Mouse (Mus musculus) embryonic fibroblast, embryonic 13.5 days (primary cell): Measurements from ENCODE around the gene Gm867. TPM values are rescaled to one million over a fixed set of nuclear protein-coding genes. Genes with fewer than 3 reads are reported as not detected.

Experiments
- H3K27ac ChIP-seq: 2 replicates; pipeline ENCODE4 v1.5.1; 2012; ENCODE audit warnings: low read length, control low read depth, inconsistent platforms; ENCODE audit not compliant: insufficient read depth
- H3K4me1 ChIP-seq: 2 replicates; pipeline ENCODE4 v1.6.1; 2011; ENCODE audit warnings: low read length; ENCODE audit not compliant: control insufficient read depth, insufficient read depth
- H3K4me3 ChIP-seq: 2 replicates; pipeline ENCODE4 v1.5.1; 2011; ENCODE audit warnings: mild to moderate bottlenecking, control low read depth, low read length; ENCODE audit not compliant: insufficient read depth
- CTCF ChIP-seq: IDR thresholded peaks from 2 replicates; pipeline ENCODE4 v1.5.1; 2011; ENCODE audit warnings: mild to moderate bottlenecking, control low read depth, low read length, moderate library complexity, borderline replicate concordance; ENCODE audit not compliant: insufficient read depth
- POLR2A ChIP-seq: IDR thresholded peaks from 2 replicates; pipeline ENCODE4 v1.6.1; 2011; ENCODE audit warnings: low read depth, mild to moderate bottlenecking, control low read depth, low read length, moderate library complexity
- polyA plus RNA-seq: library from polyadenylated mRNA; stranded (reverse); fragments of >200 nt; gene quantifications from 2 replicates; pipeline ENCODE4 v1.2.4, GENCODE M21; 2011; ENCODE audit warnings: low read depth; ENCODE audit not compliant: missing spikeins, insufficient read length

Gene Gm867
- polyA plus RNA-seq, 1 experiment = 0.74 TPM

DNA sequence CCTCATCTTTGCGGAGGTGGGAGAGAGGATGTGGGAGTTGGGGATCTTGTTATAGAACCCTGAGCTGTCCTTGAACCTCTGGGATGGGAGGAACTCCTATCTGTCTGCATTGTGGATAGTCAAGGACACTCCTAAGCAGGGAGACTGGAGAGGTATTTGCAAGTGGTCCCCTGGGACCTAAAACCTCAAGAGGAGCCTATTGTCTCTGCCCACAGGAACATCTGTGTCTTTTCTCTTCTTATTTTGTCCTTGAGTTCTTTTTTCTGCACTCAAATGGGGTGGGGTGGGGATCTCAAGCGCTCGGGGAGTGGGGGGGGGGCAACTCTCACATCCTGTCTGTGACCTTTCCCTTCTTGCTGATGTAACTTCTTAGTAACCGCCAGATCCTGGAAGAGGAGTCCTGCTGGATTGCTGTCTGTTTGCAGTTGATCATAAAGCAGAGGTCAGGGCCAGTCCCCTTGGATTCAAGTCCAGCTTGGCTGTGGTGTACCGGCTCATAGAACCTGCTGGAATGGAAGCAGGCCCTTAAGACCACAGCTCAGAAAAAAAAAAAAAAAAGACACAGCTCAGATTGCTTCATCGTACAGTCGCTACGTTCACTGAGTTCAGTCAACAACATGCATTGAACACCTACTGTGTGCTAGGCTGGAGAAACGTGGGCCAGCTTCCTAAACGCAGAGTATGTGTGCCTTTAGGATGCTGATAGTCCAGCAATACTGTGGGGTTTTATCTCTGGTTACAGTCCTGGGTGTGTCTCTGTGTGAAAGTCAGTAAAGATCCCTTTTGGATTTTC, 2.4 kb downstream of the Gm867 start:
- no peak for TF ChIP-seq CTCF
- no peak for TF ChIP-seq POLR2A
- Histone ChIP-seq H3K4me1 (peaks cover 3% of the 10 kb centered on the region), H3K27ac (peak overlapping the region; percentile 77), H3K4me3 (no peak overlapping the region)

DNA sequence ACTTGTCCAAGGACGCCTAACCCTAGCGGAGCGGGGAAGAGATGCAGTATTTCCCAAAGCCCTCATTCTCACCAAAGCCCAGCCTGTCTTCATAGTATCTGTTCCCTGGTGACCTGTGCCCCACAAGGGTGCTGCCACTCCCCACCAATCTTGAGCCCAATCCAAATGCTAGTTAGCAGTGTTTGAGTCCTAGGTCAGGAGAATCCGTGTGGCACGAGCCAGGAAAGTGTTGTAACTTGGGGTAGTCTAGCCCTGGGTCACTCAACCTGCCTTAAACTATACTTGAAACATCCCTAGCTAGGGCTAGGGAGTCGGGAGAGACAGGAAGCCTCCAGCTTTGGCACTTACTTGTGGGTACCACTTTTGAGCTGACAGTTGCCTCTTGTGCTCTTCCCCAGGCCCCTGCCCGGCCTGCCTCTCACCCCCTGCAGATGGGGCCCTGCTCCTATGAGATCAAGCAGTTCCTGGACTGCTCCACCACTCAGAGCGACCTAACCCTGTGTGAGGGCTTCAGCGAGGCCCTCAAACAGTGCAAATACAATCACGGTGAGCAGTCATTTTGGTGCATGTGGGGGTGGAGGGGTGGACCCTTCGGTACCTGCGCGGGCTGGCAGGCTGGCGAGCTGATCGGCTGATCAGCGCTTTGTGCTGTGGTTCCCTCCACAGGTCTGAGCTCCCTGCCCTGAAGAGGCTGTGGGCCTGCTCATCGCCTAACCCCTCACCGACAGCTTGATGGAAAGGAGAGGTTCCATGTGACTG, 3.4 kb downstream of the Gm867 start:
- H3K27ac ChIP-seq = no peak overlapping the region
- TF ChIP-seq POLR2A (no peak), CTCF (no peak)
- no peak overlapping the region for H3K4me3 ChIP-seq
- peaks cover 5% of the 10 kb centered on the region for H3K4me1 ChIP-seq

DNA sequence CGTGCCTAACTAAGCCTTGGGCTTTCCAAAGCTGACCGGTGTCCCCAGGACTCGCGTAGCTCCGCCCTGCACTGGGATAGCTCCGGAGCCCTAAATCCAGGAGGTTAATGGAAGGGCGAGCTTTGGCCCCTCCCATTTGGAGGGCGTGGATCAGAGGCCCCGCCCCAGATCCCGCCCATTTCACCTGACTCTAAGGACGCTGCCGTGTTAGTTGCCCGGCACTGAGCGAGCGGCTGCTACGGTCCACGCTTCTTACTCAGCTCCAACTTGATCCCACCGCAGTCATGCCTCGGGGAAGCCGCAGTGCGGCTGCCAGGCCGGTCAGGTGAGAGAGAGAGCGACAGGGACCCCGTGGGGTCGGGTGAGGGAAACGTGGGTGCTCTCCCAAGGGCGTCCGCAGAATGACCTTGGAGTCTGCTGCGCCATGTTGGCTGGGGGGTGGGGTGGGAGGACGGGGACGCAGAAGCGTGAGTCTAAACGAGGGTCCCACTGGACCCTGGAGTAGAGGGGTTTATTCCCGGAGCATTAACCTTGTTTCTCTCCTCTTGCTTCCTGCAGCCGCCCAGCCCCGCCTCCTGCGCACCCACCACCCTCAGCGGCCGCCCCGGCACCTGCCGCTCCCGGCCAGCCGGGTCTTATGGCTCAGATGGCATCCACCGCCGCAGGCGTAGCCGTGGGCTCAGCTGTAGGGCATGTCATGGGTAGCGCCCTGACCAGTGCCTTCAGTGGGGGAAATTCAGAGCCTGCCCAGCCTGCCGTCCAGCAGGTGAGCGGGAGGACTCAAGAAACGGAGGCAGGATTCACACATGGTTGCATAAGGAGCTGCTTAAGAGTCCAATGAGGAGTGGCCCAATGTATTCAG, 4.6 kb downstream of the Gm867 start, which contains the start of gene Mmp11:
Gene Mmp11 (minus strand): TSS at position 817 of the 862 bp plus-strand sequence.
- Histone ChIP-seq H3K4me3 (peak within 1 kb of the TSS; percentile 44), H3K27ac (no peak within 1 kb of the TSS), H3K4me1 (peaks cover 5% of the 10 kb centered on the region)
- TF ChIP-seq POLR2A (0 out of 2 replicates have a peak, but pooled peaks have one; percentile 36), CTCF (no peak)

DNA sequence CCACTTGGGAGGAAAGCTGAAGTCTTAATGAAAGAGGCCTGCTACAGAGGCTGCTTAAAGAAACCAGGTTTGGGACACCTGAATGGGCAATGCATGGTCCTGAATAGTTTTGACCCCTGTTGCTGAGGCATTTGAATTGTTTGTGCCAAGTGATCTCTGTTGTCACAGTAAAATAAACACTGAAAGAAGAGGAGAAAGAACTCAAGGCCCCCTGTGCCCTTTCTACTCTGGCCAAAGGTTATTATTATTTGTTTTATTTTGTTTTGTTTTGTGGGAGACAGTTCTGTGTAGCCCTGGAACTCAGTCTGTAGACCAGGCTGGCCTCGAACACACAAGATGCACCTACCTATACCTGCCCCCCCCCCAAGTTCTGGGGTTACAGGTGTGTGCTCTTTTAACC, 5.5 kb downstream of the Gm867 start:
- Histone ChIP-seq H3K27ac (no peak overlapping the region), H3K4me3 (no peak overlapping the region), H3K4me1 (peaks cover 5% of the 10 kb centered on the region)
- TF ChIP-seq POLR2A = no peak
- TF ChIP-seq CTCF = no peak

- H3K27ac ChIP-seq = peak within 1 kb of the TSS; percentile 14; the same call in 1 of the 2 replicates
- H3K4me3 ChIP-seq = peak within 1 kb of the TSS; percentile 62
- no peak for TF ChIP-seq CTCF
- no peak for TF ChIP-seq POLR2A
- peaks cover 8% of the 10 kb centered on the region for H3K4me1 ChIP-seq
Measured at GRCm38 (mm10) chr10:75932891-75933290, 7.6 kb downstream of the Gm867 start, which contains the start of gene Chchd10. Gene Chchd10, plus strand, starts transcription at chr10:75933130.

- H3K4me1 ChIP-seq = peaks cover 8% of the 10 kb centered on the region
- TF ChIP-seq POLR2A (peak; percentile 83), CTCF (no peak)
- H3K4me3 ChIP-seq = peak overlapping the region; percentile 62
- peak overlapping the region; percentile 14; the same call in 1 of the 2 replicates for H3K27ac ChIP-seq
Measured at GRCm38 (mm10) chr10:75932081-75932678, 8.3 kb downstream of the Gm867 start.

- H3K4me1 ChIP-seq = peaks cover 8% of the 10 kb centered on the region
Measured at GRCm38 (mm10) chr10:75931311-75931710, 9.2 kb downstream of the Gm867 start.

GRCm38 (mm10) chr10:75930304-75930703, 10.2 kb downstream of the Gm867 start:
- TF ChIP-seq CTCF = no peak
- peak; percentile 27; the same call in 1 of the 2 replicates for TF ChIP-seq POLR2A
- no peak overlapping the region; the same call in 1 of the 2 replicates for H3K27ac ChIP-seq
- H3K4me1 ChIP-seq = peaks cover 7% of the 10 kb centered on the region
- H3K4me3 ChIP-seq = no peak overlapping the region

More at GRCm38 (mm10) chr10:75931311-75931710, 9.2 kb downstream of the Gm867 start:
- no peak overlapping the region for H3K27ac ChIP-seq
- peak overlapping the region; percentile 62 for H3K4me3 ChIP-seq
- TF ChIP-seq POLR2A = no peak
- no peak for TF ChIP-seq CTCF
